Mouse (Mus musculus) lung, embryonic 15.5 days (tissue): ENCODE results near the gene Sh3bp1. TPM values are rescaled to one million over a fixed set of nuclear protein-coding genes. Genes with fewer than 3 reads are reported as not detected.
"Not testable (repeated sequence)": the region's sequence is repeated elsewhere in the genome, so short reads cannot be mapped to it uniquely, and the experiment has no call there.

Experiments used
- ATAC-seq: fragments of 200-750 bp; cut with Nextera tagmentation; 2 replicates; pipeline ENCODE4 v1.8.0; 2017; ENCODE audit warnings: moderate number of reproducible peaks, borderline replicate concordance; ENCODE audit not compliant: low FRiP score, low TSS enrichment; ENCODE audit errors: extremely low read depth
- H3K27ac ChIP-seq: fragments of 300-500 bp; sonication (generic); 2 replicates; pipeline ENCODE4 v1.5.1; 2015; ENCODE audit warnings: moderate library complexity, mild to moderate bottlenecking, inconsistent platforms
- H3K27me3 ChIP-seq: fragments of 300-500 bp; sonication (generic); 2 replicates; pipeline ENCODE4 v1.6.1; 2015; ENCODE audit warnings: inconsistent platforms
- H3K36me3 ChIP-seq: fragments of 300-500 bp; sonication (generic); 2 replicates; pipeline ENCODE4 v1.6.1; 2015; ENCODE audit warnings: inconsistent platforms
- H3K4me1 ChIP-seq: fragments of 300-500 bp; sonication (generic); 2 replicates; pipeline ENCODE4 v1.6.1; 2015; ENCODE audit warnings: inconsistent platforms
- H3K4me2 ChIP-seq: fragments of 300-500 bp; sonication (generic); 2 replicates; pipeline ENCODE4 v1.6.1; 2015; ENCODE audit warnings: inconsistent platforms, mild to moderate bottlenecking, moderate library complexity
- H3K4me3 ChIP-seq: fragments of 300-500 bp; sonication (generic); 2 replicates; pipeline ENCODE4 v1.5.1; 2015; ENCODE audit warnings: mild to moderate bottlenecking, inconsistent platforms
- H3K9ac ChIP-seq: fragments of 300-500 bp; sonication (generic); 2 replicates; pipeline ENCODE4 v1.6.1; 2015; ENCODE audit warnings: inconsistent platforms
- H3K9me3 ChIP-seq: fragments of 300-500 bp; sonication (generic); 2 replicates; pipeline ENCODE4 v1.6.1; 2016; ENCODE audit warnings: inconsistent platforms
- WGBS: fragments of 180-500 bp; shearing (Covaris S2); methylation state at CpG from one replicate; pipeline ENCODE4 v1.1.7; 2015; 5-methylcytosine and 5-hydroxymethylcytosine counted together
- polyA plus RNA-seq: library from polyadenylated mRNA; unstranded; fragments of >200 nt; fragmentation: Nextera tagmentation; extraction: Ambion mirVana; gene quantifications from 2 replicates; pipeline ENCODE4 v1.2.1, GENCODE M21; 2015

The Sh3bp1 gene
- polyA plus RNA-seq, 1 experiment from 2014 or later, result 35.5 TPM

DNA sequence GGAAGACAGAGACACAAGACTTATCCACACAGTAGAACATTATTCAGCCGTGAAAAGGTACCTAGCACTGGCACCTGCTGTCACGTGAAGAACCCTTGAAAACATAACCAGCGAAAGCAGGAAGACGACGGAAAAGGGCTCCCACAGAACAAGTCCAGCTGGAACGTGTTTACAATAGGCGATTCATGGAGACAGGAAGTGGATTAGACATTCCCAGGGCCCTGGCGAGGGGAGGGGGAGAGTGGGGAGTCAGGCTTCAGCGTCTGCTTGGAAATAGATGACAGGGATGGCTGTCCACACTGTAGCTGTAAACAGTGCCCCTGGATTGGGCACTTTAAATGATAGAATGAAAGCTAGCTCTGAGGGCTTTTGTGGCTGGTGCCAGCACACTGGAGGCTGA is 31.2 kb upstream of the Sh3bp1 start:
- no peaks in the 10 kb centered on the region for H3K36me3 ChIP-seq
- H3K4me1 ChIP-seq, result peaks cover 36% of the 10 kb centered on the region
- no peaks in the 10 kb centered on the region for H3K27me3 ChIP-seq
- WGBS, result 4% methylated on average over 9 of the region's 9 CpGs
- peak overlapping the region; percentile 95 for H3K27ac ChIP-seq
- H3K9me3 ChIP-seq, result no peaks in the 10 kb centered on the region
- peak; percentile 89 for ATAC-seq
- no peak overlapping the region for H3K9ac ChIP-seq
- H3K4me2 ChIP-seq, result peak overlapping the region; percentile 10; the same call in 1 of the 2 replicates
- no peak overlapping the region for H3K4me3 ChIP-seq

DNA sequence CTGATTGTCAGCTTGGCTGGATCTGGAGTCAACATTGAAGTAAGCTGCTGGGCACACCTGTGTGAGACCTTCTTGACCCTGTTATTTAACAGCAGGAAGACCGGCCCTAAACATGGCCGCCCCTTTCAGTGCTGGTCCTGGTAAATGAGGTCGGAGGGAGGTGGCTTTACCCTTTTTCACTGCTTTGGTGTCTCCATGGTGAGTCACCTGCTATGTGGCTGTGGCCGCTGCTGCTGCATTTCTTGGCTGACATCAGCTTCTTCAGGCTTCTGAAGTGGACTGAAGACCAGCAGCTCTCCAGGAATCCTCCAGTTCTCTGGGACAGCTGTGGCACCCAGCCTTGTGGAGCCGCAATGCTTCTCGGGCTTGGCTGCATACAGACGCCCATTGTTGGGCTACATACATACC is 30.7 kb upstream of the Sh3bp1 start:
- Histone ChIP-seq H3K27me3 (no peaks in the 10 kb centered on the region), H3K27ac (peak overlapping the region; percentile 95), H3K9ac (no peak overlapping the region), H3K4me3 (no peak overlapping the region), H3K4me2 (peak overlapping the region; percentile 10; the same call in 1 of the 2 replicates), H3K4me1 (peaks cover 35% of the 10 kb centered on the region), H3K9me3 (no peaks in the 10 kb centered on the region), H3K36me3 (no peaks in the 10 kb centered on the region)
- ATAC-seq, result peak; percentile 53
- WGBS, result 32% methylated on average over 7 of the region's 7 CpGs

- ATAC-seq, result no peak
- peak overlapping the region; percentile 30; the same call in 1 of the 2 replicates for H3K27ac ChIP-seq
- H3K4me3 ChIP-seq, result no peak overlapping the region
- no peak overlapping the region for H3K9ac ChIP-seq
- no peak overlapping the region for H3K4me2 ChIP-seq
- H3K27me3 ChIP-seq, result no peaks in the 10 kb centered on the region
- no peaks in the 10 kb centered on the region for H3K36me3 ChIP-seq
- H3K9me3 ChIP-seq, result no peaks in the 10 kb centered on the region
- WGBS, result 27% methylated on average over 6 of the region's 6 CpGs
- peaks cover 40% of the 10 kb centered on the region for H3K4me1 ChIP-seq
Measured at GRCm38 (mm10) chr15:78869775-78870174, 29.8 kb upstream of the Sh3bp1 start.

- H3K9me3 ChIP-seq, result no peaks in the 10 kb centered on the region
- no peak overlapping the region for H3K4me2 ChIP-seq
- H3K27me3 ChIP-seq, result no peaks in the 10 kb centered on the region
- H3K4me1 ChIP-seq, result peaks cover 57% of the 10 kb centered on the region
- WGBS, result 45% methylated on average over 5 of the region's 5 CpGs
- no peak for ATAC-seq
- H3K9ac ChIP-seq, result no peak overlapping the region
- H3K4me3 ChIP-seq, result no peak overlapping the region
- 0 out of 2 replicates have a peak overlapping the region, but pooled peaks have one; percentile 20 for H3K27ac ChIP-seq
- no peaks in the 10 kb centered on the region for H3K36me3 ChIP-seq
Measured at GRCm38 (mm10) chr15:78872021-78872608, 27.5 kb upstream of the Sh3bp1 start.

DNA sequence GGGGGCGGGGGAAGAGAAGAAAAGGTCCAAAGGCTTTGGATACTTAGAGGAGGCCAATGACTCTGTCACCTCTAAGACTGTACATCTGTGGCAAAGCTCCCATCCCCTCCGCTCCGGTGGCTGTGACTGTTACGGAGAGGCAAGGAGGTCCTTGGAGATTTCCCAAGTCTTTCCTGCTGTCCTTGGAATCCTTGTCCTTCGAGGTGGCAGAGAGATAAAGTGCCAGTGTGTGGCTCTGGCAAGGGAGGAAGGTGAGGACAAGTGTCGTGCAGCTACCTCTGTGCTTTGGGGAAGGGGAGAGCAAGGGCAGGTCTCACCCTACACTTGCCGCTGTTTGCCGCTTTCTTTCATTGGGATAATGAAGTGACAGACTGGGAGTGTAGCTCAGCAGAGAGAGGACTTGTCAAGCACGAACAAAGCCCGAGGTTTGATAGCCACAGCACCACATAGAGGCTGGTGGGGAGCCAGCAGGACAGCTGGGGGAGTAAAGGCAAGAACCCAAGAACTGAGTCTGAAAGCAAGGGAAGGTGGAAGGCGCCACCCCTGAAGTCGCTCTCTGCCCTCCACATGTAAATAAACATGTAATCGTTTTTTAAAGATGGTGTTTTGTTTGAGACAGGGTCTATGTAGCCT is 25.6 kb upstream of the Sh3bp1 start:
- Histone ChIP-seq H3K9ac (peak overlapping the region; percentile 23; the same call in 1 of the 2 replicates), H3K27ac (peak overlapping the region; percentile 1; the same call in 1 of the 2 replicates), H3K27me3 (no peaks in the 10 kb centered on the region), H3K4me1 (peaks cover 50% of the 10 kb centered on the region), H3K4me3 (no peak overlapping the region), H3K36me3 (no peaks in the 10 kb centered on the region), H3K4me2 (no peak overlapping the region), H3K9me3 (no peaks in the 10 kb centered on the region)
- no peak for ATAC-seq
- WGBS, result 35% methylated on average over 13 of the region's 13 CpGs

DNA sequence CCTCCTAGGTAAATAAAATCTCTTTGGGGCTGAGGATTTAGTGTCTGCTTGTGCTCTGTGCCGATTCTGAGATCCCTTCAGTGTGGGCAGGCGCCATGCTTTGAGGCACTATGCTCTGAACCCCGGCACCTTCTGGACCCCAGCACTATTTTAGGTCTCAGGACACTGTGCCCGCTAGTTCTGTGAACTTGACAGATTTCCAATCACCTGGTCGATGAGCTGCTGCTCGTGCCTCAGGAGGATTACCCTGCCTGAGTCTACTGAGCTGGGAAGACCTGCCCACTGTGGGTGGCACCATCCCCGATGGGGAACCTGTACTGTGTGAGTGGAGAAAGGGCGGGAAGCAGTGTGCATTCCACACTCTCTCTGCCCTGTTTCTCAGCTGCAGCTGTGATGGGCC is 24.6 kb upstream of the Sh3bp1 start:
- ATAC-seq, result no peak
- Histone ChIP-seq H3K27ac (peak overlapping the region; percentile 99), H3K4me2 (no peak overlapping the region), H3K36me3 (0 out of 2 replicates have a peak, but pooled peaks cover 2% of the 10 kb centered on the region), H3K4me1 (peaks cover 56% of the 10 kb centered on the region), H3K27me3 (no peaks in the 10 kb centered on the region), H3K4me3 (no peak overlapping the region), H3K9me3 (no peaks in the 10 kb centered on the region), H3K9ac (no peak overlapping the region)
- 70% methylated on average over 8 of the region's 8 CpGs for WGBS

GRCm38 (mm10) chr15:78875537-78875936 is 24.0 kb upstream of the Sh3bp1 start:
- H3K36me3 ChIP-seq, result peaks cover 8% of the 10 kb centered on the region; the same call in 1 of the 2 replicates
- peak overlapping the region; percentile 89 for H3K4me2 ChIP-seq
- H3K4me1 ChIP-seq, result peaks cover 61% of the 10 kb centered on the region
- H3K9ac ChIP-seq, result no peak overlapping the region
- H3K27ac ChIP-seq, result peak overlapping the region; percentile 99
- no peaks in the 10 kb centered on the region for H3K27me3 ChIP-seq
- peak overlapping the region; percentile 70; the same call in 1 of the 2 replicates for H3K4me3 ChIP-seq
- ATAC-seq, result no peak
- 66% methylated on average over 5 of the region's 5 CpGs for WGBS
- no peaks in the 10 kb centered on the region for H3K9me3 ChIP-seq

DNA sequence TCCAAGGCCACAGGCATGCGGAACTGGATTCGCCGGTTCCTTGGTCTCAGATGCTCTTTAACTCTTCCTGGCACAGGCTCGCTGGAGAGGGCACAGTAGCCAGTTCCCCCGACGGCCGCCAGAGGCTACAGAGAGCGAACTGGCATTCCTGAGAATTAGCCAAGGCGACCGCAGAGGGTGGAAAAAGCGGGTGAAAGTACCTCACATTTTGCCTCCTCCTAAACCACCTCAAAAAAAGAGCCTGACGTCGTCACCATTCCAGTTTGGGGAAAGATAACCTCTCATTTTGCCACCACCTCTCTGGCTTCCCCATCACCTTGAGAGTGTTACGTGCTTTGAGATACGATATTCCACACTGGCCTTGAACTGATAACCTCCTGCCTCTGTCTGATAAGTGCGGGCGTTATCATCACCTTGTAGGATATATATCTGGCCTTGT is 23.3 kb upstream of the Sh3bp1 start:
- no peaks in the 10 kb centered on the region for H3K27me3 ChIP-seq
- H3K4me2 ChIP-seq, result peak overlapping the region; percentile 89
- H3K4me1 ChIP-seq, result peaks cover 61% of the 10 kb centered on the region
- H3K27ac ChIP-seq, result peak overlapping the region; percentile 99
- peak; percentile 11; the same call in 1 of the 2 replicates for ATAC-seq
- WGBS, result 2% methylated on average over 17 of the region's 17 CpGs
- peak overlapping the region; percentile 86 for H3K9ac ChIP-seq
- H3K36me3 ChIP-seq, result peaks cover 14% of the 10 kb centered on the region
- peak overlapping the region; percentile 70 for H3K4me3 ChIP-seq
- no peaks in the 10 kb centered on the region for H3K9me3 ChIP-seq

GRCm38 (mm10) chr15:78876991-78877809 is 22.4 kb upstream of the Sh3bp1 start, which contains the start of gene Gga1:
Gene Gga1 (plus strand): TSS chr15:78877190.
- under 1% methylated on average over 70 of the region's 95 CpGs for WGBS
- Histone ChIP-seq H3K4me3 (peak within 1 kb of the TSS; percentile 70), H3K9me3 (no peaks in the 10 kb centered on the region), H3K36me3 (peaks cover 24% of the 10 kb centered on the region), H3K9ac (peak within 1 kb of the TSS; percentile 86), H3K4me1 (peaks cover 56% of the 10 kb centered on the region), H3K27ac (peak within 1 kb of the TSS; percentile 99), H3K4me2 (peak within 1 kb of the TSS; percentile 89), H3K27me3 (no peaks in the 10 kb centered on the region)
- peak; percentile 88 for ATAC-seq

DNA sequence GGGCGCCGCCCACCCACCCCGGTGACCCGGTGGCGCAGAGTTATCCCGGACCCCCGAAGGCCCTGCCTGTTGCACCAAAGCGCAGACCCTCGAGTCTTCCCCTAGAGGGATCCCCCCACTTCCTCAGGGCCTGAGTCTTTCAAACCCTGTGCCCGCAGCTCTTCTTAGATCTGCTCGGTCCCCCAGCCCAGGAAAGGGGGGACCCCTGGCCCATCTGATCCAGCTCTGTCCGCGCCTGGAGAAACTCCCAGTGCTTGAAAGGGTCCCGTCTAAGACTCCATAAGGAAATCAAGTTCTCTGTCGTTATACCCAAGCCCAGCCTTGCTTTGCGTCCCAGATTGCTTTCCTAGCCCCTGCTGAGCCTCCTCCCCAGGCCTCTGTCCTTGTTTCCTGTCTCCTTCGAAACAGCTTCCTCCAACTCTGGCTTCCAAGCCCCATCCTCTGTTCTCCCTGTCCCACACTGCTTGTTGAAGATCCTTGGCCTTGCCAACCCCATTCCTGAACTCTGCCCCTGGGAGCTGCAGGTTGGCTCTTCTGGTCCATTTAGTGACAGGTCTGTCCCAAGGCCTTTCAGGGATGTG is 21.7 kb upstream of the Sh3bp1 start:
- Histone ChIP-seq H3K9ac (peak overlapping the region; percentile 86), H3K4me1 (peaks cover 54% of the 10 kb centered on the region), H3K27ac (peak overlapping the region; percentile 99), H3K4me3 (peak overlapping the region; percentile 70), H3K36me3 (peaks cover 31% of the 10 kb centered on the region), H3K27me3 (no peaks in the 10 kb centered on the region), H3K4me2 (peak overlapping the region; percentile 89), H3K9me3 (no peaks in the 10 kb centered on the region)
- under 1% methylated on average over 17 of the region's 17 CpGs for WGBS
- no peak; the same call in 1 of the 2 replicates for ATAC-seq

GRCm38 (mm10) chr15:78878792-78879516 is 20.6 kb upstream of the Sh3bp1 start:
- Histone ChIP-seq H3K27ac (peak overlapping the region; percentile 99), H3K4me3 (0 out of 2 replicates have a peak overlapping the region, but pooled peaks have one; percentile 70), H3K4me1 (peaks cover 49% of the 10 kb centered on the region), H3K9ac (peak overlapping the region; percentile 13; the same call in 1 of the 2 replicates), H3K36me3 (peaks cover 41% of the 10 kb centered on the region), H3K4me2 (peak overlapping the region; percentile 89)
- H3K9me3 ChIP-seq, H3K27me3 ChIP-seq, ATAC-seq: not testable (repeated sequence)
- WGBS, result 19% methylated on average over 7 of the region's 7 CpGs
